Mouse (Mus musculus) liver, postnatal 0 days (tissue): Measurements from ENCODE around the gene Gja5.

ENCODE experiments used
- CTCF ChIP-seq: sonication (generic); IDR thresholded peaks from 2 replicates; pipeline ENCODE4 v1.5.1; 2016; ENCODE audit warnings: antibody characterized with exemption, low read depth
- EP300 ChIP-seq: IDR thresholded peaks from 2 replicates; pipeline ENCODE4 v1.6.1; 2016; ENCODE audit warnings: antibody characterized with exemption, low read depth, mild to moderate bottlenecking

GRCm38 (mm10) chr3:96860498-96860897 lies 44.0 kb upstream of the Gja5 start:
- TF ChIP-seq CTCF (no peak), EP300 (no peak)
